Mouse (Mus musculus) T-cell, adult 2 months (primary cell): ENCODE measurements around the gene 4933407L21Rik.

Experiments used
- DNase-seq: peaks from one replicate; pipeline ENCODE4 v3.0.0; 2022; ENCODE audit warnings: low spot score

The 4933407L21Rik gene

DNA sequence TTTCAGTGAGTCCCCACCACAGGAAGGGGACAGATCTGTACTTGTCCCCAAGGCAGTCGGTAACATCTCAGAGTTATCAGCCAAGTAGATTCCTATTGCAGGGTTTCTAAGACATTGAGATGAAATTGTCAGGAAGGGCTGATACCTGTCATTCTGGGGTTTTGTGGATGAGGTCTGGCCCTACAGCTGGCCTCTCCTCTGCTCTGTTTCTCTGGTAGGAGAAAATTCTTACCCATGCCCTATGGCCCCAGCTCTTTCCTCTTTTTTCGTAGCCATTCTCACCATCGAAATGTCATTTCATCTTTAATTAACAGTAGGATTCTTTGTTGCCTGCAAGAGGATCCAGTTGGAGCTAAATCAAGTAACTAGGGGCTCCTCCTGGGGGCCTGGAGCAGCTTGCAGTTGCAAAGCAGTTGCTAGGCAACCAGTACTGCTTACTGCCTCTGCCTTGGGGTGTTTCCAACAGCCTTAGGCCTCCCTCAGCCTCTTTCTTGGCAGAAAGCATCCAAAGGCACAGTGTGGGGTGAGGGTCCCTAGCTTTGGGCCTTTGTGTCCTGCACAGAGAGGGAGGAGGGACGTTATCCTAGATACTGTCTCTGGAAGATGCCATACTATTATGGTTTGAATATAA lies at the start of gene 4933407L21Rik:
Gene 4933407L21Rik (plus strand): TSS at position 427 of the 631 bp plus-strand sequence.
- DNase-seq = no peak

DNA sequence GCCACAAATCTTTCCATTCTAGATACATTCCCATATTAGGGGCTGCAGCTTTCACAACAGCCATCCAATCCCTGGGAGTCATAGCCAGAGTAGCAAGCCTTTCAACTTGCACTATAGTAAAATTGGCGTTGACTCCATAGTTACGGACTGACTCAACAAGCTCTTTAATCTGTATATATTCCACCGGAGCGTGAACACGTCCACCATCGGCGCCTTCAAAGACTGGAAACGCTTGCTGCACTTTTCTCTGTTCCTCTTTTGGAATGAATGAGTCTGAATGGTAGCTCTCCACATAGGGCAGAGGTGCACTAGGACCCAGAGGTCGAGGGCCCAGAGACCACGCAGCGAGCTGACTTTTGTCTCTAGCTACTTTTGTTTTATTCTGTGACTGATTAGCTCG lies 46.3 kb upstream of the 4933407L21Rik start:
- DNase-seq = no peak

- no peak for DNase-seq
Observed at GRCm38 (mm10) chr1:85887221-85887620, 41.1 kb upstream of the 4933407L21Rik start.

- peak; percentile 89 for DNase-seq
Observed at GRCm38 (mm10) chr1:85894231-85894747, 34.0 kb upstream of the 4933407L21Rik start, which contains the start of gene Itm2c. Itm2c (plus strand) TSS chr1:85894281.

GRCm38 (mm10) chr1:85894748-85895360 lies 33.4 kb upstream of the 4933407L21Rik start:
- DNase-seq = peak; percentile 15

- peak; percentile 64 for DNase-seq
Observed at GRCm38 (mm10) chr1:85895391-85895837, 32.9 kb upstream of the 4933407L21Rik start.

- no peak for DNase-seq
Observed at GRCm38 (mm10) chr1:85896110-85896509, 32.2 kb upstream of the 4933407L21Rik start.

DNA sequence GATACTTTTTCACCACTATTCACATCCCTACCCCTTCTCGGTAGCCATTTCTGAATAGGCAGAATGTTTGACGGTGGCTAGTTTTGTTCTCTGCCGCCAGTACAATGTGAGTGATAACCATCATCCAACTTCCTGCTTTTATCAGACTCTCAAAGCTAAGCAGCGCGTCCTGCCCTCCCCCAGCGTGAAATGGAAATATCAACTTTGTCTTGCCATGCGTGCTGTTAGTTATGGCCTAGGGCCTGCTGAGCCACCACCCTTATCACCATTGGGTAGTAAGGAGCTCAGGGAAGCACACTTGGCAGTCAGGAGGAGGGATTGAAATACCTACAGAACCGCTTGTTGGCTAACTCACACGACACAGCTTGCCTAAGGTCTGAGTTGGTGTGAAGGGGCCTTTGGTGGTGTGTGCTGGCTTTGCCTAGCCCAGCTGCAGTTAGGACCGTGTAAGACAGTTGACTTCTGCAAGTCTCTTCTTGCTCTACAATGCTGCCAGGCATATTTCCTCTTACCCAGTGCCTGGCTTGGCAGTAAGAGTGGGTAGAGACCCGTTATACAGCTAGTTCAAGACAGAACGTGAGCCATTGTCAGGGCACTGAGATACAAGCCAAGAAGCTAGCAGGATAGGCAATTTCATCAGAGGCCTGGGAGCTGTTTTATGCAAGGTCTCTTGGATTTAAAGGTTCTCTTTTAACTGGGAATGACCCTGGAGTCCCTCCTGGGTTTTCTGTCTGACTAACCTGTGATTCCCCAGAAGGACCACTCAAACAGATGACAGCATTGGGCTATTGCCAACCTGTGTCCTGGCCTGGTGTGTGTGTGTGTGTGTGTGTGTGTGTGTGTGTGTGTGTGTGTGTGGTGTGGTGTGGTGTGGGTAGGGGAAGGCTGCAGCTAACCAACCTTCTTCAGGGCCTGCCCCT lies 31.2 kb upstream of the 4933407L21Rik start:
- peak; percentile 33 for DNase-seq

GRCm38 (mm10) chr1:85897901-85898760 lies 30.2 kb upstream of the 4933407L21Rik start:
- DNase-seq = no peak

- DNase-seq = no peak
Observed at GRCm38 (mm10) chr1:85898761-85899387, 29.4 kb upstream of the 4933407L21Rik start.

GRCm38 (mm10) chr1:85899388-85899761 lies 28.9 kb upstream of the 4933407L21Rik start:
- no peak for DNase-seq

DNA sequence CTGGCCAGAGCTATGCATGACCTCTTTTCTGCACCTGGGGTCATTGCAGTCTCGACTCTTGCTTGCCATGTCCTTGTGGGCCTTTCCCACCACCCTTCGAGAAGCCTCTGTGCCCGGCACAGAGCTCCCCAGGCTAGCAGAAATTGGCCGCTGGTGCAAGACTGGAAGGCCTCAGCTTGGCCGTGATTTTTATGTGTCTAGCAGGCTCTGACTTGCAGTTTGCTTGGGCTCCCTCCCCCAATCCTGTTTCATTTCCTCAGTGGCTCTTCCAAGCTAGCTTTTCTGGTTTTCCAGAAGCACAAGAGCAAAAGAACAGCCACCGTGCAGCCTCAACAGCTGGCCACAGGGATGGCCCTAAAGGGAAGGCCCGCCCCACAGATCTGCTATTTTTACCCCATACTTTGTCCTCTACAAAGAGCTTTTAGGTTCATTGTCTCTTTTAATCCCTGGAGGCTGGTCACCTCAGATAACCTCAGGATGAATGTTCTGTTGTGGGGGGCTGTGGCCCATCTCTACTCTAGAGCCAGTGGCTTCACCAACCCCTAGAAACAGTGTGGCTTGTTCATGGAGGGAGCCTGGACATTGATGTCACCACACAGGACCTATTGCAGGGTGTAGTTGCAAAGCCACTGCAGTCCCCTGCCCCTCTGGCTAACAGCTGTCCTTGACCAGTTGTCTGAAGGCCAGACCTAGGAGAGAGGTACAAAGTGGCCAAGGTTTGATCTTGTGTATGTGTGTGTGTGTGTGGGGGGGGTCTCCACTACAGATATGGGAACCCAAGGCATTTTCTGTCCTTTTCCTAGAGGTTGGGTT lies 27.6 kb upstream of the 4933407L21Rik start:
- DNase-seq = no peak

DNA sequence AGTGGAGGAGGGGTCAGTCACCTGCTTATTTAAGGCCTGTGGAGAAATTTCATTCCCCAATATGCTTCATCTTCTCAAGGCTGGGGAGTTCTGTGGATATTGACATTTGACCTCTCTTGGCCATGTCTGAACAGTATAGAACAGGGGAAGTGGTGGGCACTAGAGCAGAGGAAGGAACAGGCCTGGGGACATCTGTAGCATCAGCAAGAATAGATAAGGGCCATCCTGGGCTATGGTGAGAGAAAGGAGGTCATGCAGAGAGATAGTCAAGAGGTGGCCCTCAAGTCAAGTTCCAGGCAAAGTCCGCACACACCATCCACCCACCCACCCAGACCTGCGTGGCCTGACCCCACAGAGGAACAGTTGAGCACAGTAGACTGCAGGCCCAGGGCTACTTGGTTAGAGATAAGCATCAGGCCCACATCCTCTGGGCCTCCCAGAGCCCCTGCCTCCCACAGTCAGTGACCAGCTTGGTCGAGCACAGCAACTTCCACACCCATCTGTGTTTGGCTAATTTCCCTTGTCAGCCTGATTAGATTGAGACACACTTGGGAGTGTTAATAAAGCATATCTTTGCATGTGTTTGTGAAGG lies 26.7 kb upstream of the 4933407L21Rik start:
- DNase-seq = no peak

- DNase-seq = no peak
Observed at GRCm38 (mm10) chr1:85902108-85902561, 26.1 kb upstream of the 4933407L21Rik start.

DNA sequence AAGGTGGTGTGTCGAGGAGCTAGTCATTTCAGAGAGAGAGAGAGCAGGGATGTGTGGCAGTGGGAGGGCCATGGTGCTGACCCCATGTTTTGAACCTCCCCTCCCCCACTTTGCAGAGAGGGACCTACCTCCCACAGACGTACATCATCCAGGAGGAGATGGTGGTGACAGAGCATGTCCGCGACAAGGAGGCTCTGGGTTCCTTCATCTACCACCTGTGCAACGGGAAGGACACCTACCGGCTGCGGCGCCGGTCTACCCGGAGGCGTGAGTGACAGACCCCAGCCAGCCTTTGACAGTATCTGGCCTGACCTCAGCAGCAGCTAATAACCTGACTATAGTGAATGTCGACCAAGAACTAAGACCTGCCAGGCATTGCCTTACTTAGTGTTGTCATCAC lies 21.4 kb upstream of the 4933407L21Rik start:
- no peak for DNase-seq

DNA sequence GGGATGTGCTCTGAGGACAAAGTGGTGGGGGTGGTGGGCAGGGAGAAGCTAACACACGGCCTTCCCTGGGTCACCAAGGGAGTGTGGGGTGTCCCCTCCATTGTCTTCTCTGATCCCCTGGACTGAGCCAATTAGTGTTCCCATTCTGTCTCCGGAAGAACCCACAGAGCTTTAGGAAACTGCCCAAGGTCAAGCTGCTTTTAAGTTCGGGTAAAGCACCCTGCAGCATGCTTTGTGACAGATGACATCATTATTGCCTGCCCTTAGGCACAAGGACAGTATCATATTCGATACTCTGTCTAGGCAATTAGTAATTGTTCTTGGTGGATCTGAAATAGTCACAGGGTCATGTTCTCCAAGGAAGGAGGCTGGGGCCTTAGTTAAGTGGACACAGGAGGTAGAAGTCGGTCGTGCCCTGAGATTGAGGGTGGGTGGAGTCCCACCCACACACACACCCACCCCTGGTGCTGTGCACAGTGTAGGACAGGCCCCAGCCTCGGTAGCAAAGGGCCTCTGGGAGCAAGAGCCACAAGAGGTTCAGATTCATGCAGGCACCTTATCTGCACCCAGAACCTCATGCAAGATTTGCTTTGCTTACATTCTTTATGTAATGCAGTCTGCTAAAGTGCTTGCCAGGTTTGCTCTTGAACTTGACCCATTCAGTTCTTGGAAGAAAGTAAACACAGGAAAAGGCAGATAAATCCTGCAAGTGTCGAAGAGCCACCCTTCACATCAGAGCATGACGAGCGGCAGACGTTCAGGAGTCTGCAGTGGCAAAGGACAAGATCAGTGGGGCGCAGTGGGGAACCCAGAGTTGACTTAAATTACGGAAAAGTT lies 19.3 kb upstream of the 4933407L21Rik start:
- no peak for DNase-seq

DNA sequence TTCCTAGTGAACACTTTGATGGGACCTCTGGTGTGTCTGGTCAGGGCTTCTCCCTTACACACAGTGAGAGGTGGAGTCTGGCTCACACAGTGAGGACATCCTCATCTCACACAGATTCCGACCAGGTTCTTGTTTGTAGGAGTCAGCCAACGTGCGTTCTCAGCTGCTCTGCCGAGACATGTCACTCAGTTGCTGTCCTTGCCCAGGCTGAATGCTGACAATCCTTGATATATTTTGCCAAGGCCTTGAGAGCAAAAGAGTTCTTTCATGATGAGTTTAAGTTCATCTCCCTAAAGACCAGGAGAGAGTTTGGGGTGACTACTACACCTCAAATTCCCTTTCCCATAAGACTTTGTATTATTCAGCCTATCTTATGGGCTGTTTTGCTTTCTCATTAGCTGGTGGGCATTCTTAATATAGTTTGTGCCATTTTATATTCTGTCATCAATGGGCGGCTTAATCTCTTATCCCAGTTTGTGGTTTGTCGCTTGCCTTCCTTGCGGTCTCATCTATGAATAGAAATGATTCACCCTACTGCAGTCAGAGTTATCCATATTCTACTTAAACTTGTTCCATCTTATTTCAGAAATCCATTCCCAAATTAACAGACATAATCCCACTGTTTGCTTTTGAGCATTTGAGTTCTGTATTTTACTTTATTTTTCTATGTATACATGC lies 15.1 kb upstream of the 4933407L21Rik start:
- no peak for DNase-seq

GRCm38 (mm10) chr1:85915890-85916289 lies 12.4 kb upstream of the 4933407L21Rik start:
- no peak for DNase-seq
